In genomic region chr2:26513105-26513745, GRCm38 (mm10) we compare ENCODE assay signal across 15 mouse cellular contexts. TPM values are rescaled to one million over a fixed set of nuclear protein-coding genes. Genes with fewer than 3 reads are reported as not detected.
DNase-seq lines count a peak whose midpoint lies in the region; ATAC-seq and TF ChIP-seq lines count a peak whose summit lies in the region.
"Had no signal": no experiment of that assay in that cellular context is flagged by ENCODE, and none has a peak within 500 bp of the region (broad histone marks: within the 10 kb centered on the region; RNA-seq: fewer than 3 reads in every experiment).

No protein-coding gene starts in this region.

- H3K9me3 ChIP-seq in hindbrain, embryonic 10.5 days, result no peaks in the 10 kb centered on the region
- no peaks in the 10 kb centered on the region for H3K9me3 ChIP-seq in hindbrain, embryonic 13.5 days
- H3K9me3 ChIP-seq in liver, postnatal 0 days (ENCODE audit: low read length), result no peaks in the 10 kb centered on the region
- H3K9me3 ChIP-seq: heart, embryonic 13.5 days; limb, embryonic 15.5 days; midbrain, embryonic 12.5 days had no signal

- TF ChIP-seq CTCF in liver, postnatal 0 days (IDR thresholded peaks at IDR 0.05; ENCODE audit: low read depth), result no peak

- no peak overlapping the region for H3K4me2 ChIP-seq in hindbrain, embryonic 13.5 days
- H3K4me2 ChIP-seq in liver, postnatal 0 days (ENCODE audit: low read depth, low read length), result no peak overlapping the region
- H3K4me2 ChIP-seq: heart, embryonic 13.5 days; limb, embryonic 15.5 days; midbrain, embryonic 12.5 days had no signal

- no peaks in the 10 kb centered on the region for H3K36me3 ChIP-seq in hindbrain, embryonic 10.5 days
- H3K36me3 ChIP-seq in hindbrain, embryonic 13.5 days, result no peaks in the 10 kb centered on the region
- H3K36me3 ChIP-seq in liver, postnatal 0 days (replicated peaks; ENCODE audit: insufficient read depth, low read length), result no peaks in the 10 kb centered on the region
- H3K36me3 ChIP-seq: heart, embryonic 13.5 days; limb, embryonic 15.5 days; midbrain, embryonic 12.5 days had no signal

- H3K4me1 ChIP-seq in hindbrain, embryonic 10.5 days (replicated peaks), result peaks cover 43% of the 10 kb centered on the region
- peaks cover 21% of the 10 kb centered on the region for H3K4me1 ChIP-seq in hindbrain, embryonic 13.5 days (replicated peaks)
- peaks cover 8% of the 10 kb centered on the region; the same call in 1 of the 2 replicates for H3K4me1 ChIP-seq in liver, postnatal 0 days (ENCODE audit: insufficient read depth)

- H3K27ac ChIP-seq in hindbrain, embryonic 10.5 days, result peak overlapping the region; percentile 9; the same call in 1 of the 2 replicates
- no peak overlapping the region for H3K27ac ChIP-seq in hindbrain, embryonic 13.5 days
- peak overlapping the region; percentile 35 for H3K27ac ChIP-seq in liver, postnatal 0 days (ENCODE audit: low read depth)
- H3K27ac ChIP-seq: hindbrain, postnatal 0 days; limb, embryonic 15.5 days; midbrain, embryonic 12.5 days had no signal

- no peak for DNase-seq in hindbrain, embryonic 10.5 days (ENCODE audit: low spot score)
- peak; percentile 58 for DNase-seq in liver, postnatal 0 days
- peak; percentile 78 for DNase-seq in thymus, postnatal 25 days
- no peak for DNase-seq in left cerebral cortex, postnatal 36 days (ENCODE audit: low spot score in 2 of 2)
- no peak for DNase-seq in cerebellum, postnatal 14 days
- no peak for DNase-seq in urinary bladder, adult 2 months (ENCODE audit: low spot score)
- DNase-seq: cerebellum, adult 2 months; lung, postnatal 10 days had no signal

- intact Hi-C loops in left cerebral cortex, postnatal 36 days (cut with DNase I), result no loop called here

- WGBS in hindbrain, embryonic 10.5 days, result 85% methylated on average over 4 of the region's 4 CpGs
- whole genome bisulfite sequencing in hindbrain, embryonic 13.5 days, result 86% methylated on average over 4 of the region's 4 CpGs
- whole genome bisulfite sequencing in liver, postnatal 0 days (ENCODE audit: insufficient replicate concordance), result 31% methylated on average over 4 of the region's 4 CpGs

- ATAC-seq in hindbrain, embryonic 13.5 days (ENCODE audit: low FRiP score), result no peak
- peak; percentile 83 for ATAC-seq in common myeloid progenitor, adult 5-6 weeks (replicated peaks; ENCODE audit: low read depth, poor library complexity, severe bottlenecking)
- peak; percentile 74 for ATAC-seq in liver, postnatal 0 days
- ATAC-seq: activated CD4-positive, CD25-positive, alpha-beta regulatory T cell, adult 4 months; hindbrain, postnatal 0 days had no signal

- no peak overlapping the region for H3K4me3 ChIP-seq in hindbrain, embryonic 10.5 days
- H3K4me3 ChIP-seq in hindbrain, embryonic 13.5 days, result no peak overlapping the region
- H3K4me3 ChIP-seq in liver, postnatal 0 days (ENCODE audit: low read depth, low read length), result no peak overlapping the region
- H3K4me3 ChIP-seq: heart, embryonic 13.5 days; limb, embryonic 15.5 days; midbrain, embryonic 12.5 days had no signal

- TF ChIP-seq EP300 in liver, postnatal 0 days (IDR thresholded peaks at IDR 0.05; ENCODE audit: low read depth), result no peak

- no peaks in the 10 kb centered on the region; the same call in 1 of the 2 replicates for H3K27me3 ChIP-seq in hindbrain, embryonic 10.5 days (ENCODE audit: insufficient read depth, poor library complexity, severe bottlenecking)
- no peaks in the 10 kb centered on the region for H3K27me3 ChIP-seq in hindbrain, embryonic 13.5 days
- no peaks in the 10 kb centered on the region for H3K27me3 ChIP-seq in liver, postnatal 0 days (ENCODE audit: insufficient read depth, low read length)
- H3K27me3 ChIP-seq: heart, embryonic 13.5 days; limb, embryonic 15.5 days had no signal

- no peak overlapping the region for H3K9ac ChIP-seq in hindbrain, embryonic 13.5 days
- no peak overlapping the region for H3K9ac ChIP-seq in liver, postnatal 0 days (replicated peaks)
- H3K9ac ChIP-seq: heart, embryonic 13.5 days; limb, embryonic 15.5 days; midbrain, embryonic 12.5 days had no signal

RNA-seq across cellular contexts. Expression of gene Notch1, which starts 3.2 kb away (rescaled TPM):
- 39.1 and 46.4 TPM in 2 replicates for polyA plus RNA-seq in hindbrain, embryonic 10.5 days (2016; fragmentation: Nextera tagmentation; extraction: Ambion mirVana)
- 17.5 and 19.2 TPM in 2 replicates for polyA plus RNA-seq in hindbrain, embryonic 13.5 days (2015; fragmentation: Nextera tagmentation; extraction: Ambion mirVana)
- total RNA-seq in common myeloid progenitor, adult 5-6 weeks (2017), result 6.5 and 13.7 TPM in 2 replicates
- 2.0 and 2.1 TPM in 2 replicates for polyA plus RNA-seq in liver, postnatal 0 days (2015; fragmentation: Nextera tagmentation; extraction: Ambion mirVana)
- total RNA-seq in left cerebral cortex, postnatal 36 days (2021), result 10 to 100 TPM; 24.5 to 28.5 TPM
- 21.4 and 33.4 TPM in 2 replicates for polyA plus RNA-seq in urinary bladder, adult 2 months (2012; rRNA removed)

Comparison
In these comparisons a context has a peak if more than half of its experiments do, and no peak if none do; other contexts are left out.
1. DNase-seq: peak in liver, postnatal 0 days (single experiment) and thymus, postnatal 25 days (single experiment); none in hindbrain, embryonic 10.5 days (single experiment), left cerebral cortex, postnatal 36 days (0 of 2), cerebellum, postnatal 14 days (0 of 2) and urinary bladder, adult 2 months (single experiment).